Mouse (Mus musculus): ENCODE results near the gene Pxylp1.

Pxylp1 gene

GRCm38 (mm10) chr9:96882496-96883265 lies 9.8 kb downstream of the Pxylp1 start:
- Histone ChIP-seq H3K27me3 (ENCODE audit: control insufficient read depth, insufficient read depth, low read length, poor library complexity, severe bottlenecking) (no peaks in the 10 kb centered on the region), H3K36me3 (ENCODE audit: control insufficient read depth, insufficient read depth, low read length, poor library complexity, severe bottlenecking) (no peaks in the 10 kb centered on the region)
- DNase-seq (ENCODE audit: low read depth, low spot score), result no peak

GRCm38 (mm10) chr9:96881901-96882300 lies 10.6 kb downstream of the Pxylp1 start:
- no peak for DNase-seq (ENCODE audit: low read depth, low spot score)
- H3K36me3 ChIP-seq (ENCODE audit: control insufficient read depth, insufficient read depth, low read length, poor library complexity, severe bottlenecking), result no peaks in the 10 kb centered on the region
- H3K27me3 ChIP-seq (ENCODE audit: control insufficient read depth, insufficient read depth, low read length, poor library complexity, severe bottlenecking), result no peaks in the 10 kb centered on the region

- H3K27me3 ChIP-seq (ENCODE audit: control insufficient read depth, insufficient read depth, low read length, poor library complexity, severe bottlenecking), result no peaks in the 10 kb centered on the region
- no peak for DNase-seq (ENCODE audit: low read depth, low spot score)
Observed at GRCm38 (mm10) chr9:96879024-96879423, 13.4 kb downstream of the Pxylp1 start.

DNA sequence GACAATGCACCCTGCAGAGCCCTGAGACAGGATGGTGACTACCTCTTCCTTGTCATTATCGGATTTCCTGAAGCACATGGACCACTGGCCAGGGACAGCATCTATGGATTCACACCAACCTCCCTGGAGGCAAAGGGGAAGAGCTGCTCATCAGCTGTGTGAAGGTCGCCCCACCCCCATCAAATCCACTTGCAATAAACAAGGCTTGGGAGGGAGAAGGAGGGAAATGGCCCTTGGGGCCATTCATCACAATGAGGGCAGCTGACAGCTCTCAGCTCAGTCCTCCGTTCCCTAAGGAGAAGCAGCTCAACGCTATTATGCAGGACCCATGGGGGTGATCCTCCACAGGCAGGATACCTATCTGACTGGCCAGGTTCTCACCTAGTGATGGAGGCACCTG lies 14.0 kb downstream of the Pxylp1 start:
- H3K36me3 ChIP-seq (ENCODE audit: control insufficient read depth, insufficient read depth, low read length, poor library complexity, severe bottlenecking), result no peaks in the 10 kb centered on the region
- no peak for DNase-seq (ENCODE audit: low read depth, low spot score)
- H3K27me3 ChIP-seq (ENCODE audit: control insufficient read depth, insufficient read depth, low read length, poor library complexity, severe bottlenecking), result no peaks in the 10 kb centered on the region

More at GRCm38 (mm10) chr9:96879024-96879423, 13.4 kb downstream of the Pxylp1 start:
- H3K36me3 ChIP-seq (ENCODE audit: control insufficient read depth, insufficient read depth, low read length, poor library complexity, severe bottlenecking), result no peaks in the 10 kb centered on the region

DNA sequence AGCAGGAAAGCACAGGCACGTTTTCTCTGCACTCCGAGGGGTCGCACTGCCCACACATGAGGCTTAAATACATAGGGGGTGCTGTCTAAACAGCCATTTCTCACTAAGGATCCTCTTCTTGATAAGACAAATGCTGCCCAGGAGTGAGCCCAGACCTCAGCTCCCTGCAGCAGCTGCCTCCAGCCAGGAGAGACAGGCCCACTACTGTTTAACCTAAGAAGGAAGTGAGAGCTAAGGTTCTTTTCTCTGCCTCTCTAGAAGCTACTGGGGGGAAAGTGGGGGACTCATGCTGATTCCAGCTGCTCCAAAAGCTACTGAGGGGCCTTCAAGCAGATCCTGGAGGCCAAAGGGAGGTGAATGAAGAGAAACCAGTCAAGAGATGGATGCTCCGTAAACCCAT lies 16.8 kb downstream of the Pxylp1 start:
- H3K27me3 ChIP-seq (ENCODE audit: control insufficient read depth, insufficient read depth, low read length, poor library complexity, severe bottlenecking), result no peaks in the 10 kb centered on the region
- H3K36me3 ChIP-seq (ENCODE audit: control insufficient read depth, insufficient read depth, low read length, poor library complexity, severe bottlenecking), result no peaks in the 10 kb centered on the region
- DNase-seq (ENCODE audit: low read depth, low spot score), result no peak

DNA sequence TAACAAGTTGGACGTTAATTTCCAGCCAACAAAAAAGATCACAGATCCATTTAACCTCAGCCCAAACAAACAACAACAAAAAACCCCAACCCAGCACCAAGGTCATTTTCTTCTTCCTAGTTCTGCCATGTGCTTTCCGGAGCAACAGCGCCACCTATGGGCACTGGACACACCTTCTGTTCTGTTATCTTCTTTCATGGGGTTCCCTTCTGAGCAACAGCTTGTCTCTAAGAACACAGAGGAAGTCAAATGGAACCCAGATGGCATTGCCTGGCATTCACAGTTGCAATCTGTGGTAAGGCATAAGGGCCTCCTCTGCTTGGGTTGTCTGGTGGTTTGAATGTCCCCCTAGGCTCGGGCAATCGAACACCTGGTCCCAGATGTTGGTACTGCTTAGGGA lies 19.4 kb downstream of the Pxylp1 start:
- peak; percentile 33 for DNase-seq (ENCODE audit: low read depth, low spot score)
- Histone ChIP-seq H3K36me3 (ENCODE audit: control insufficient read depth, insufficient read depth, low read length, poor library complexity, severe bottlenecking) (no peaks in the 10 kb centered on the region), H3K27me3 (ENCODE audit: control insufficient read depth, insufficient read depth, low read length, poor library complexity, severe bottlenecking) (no peaks in the 10 kb centered on the region)

GRCm38 (mm10) chr9:96870104-96870503 lies 22.4 kb downstream of the Pxylp1 start:
- Histone ChIP-seq H3K36me3 (ENCODE audit: control insufficient read depth, insufficient read depth, low read length, poor library complexity, severe bottlenecking) (no peaks in the 10 kb centered on the region), H3K27me3 (ENCODE audit: control insufficient read depth, insufficient read depth, low read length, poor library complexity, severe bottlenecking) (no peaks in the 10 kb centered on the region)
- no peak for DNase-seq (ENCODE audit: low read depth, low spot score)

DNA sequence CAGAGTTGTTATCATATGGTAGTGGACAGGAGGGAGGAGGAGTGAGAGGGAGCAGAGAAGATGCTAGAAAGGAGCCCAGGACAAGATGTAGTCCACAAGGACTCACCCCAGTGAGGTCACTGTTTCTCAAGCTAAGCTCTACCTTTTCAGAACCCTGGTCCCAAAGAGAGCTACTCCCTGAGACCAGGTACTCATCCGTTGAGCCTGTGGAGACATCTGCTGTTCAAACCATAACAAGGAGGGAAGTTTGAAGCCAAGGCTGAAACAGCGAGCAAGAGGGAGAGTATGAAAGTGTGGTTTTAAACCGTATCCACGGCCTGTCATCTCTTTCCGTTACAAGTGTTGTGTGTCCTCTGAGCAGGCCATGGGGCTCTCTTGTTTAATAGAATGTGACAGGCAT lies 22.9 kb downstream of the Pxylp1 start:
- no peaks in the 10 kb centered on the region for H3K36me3 ChIP-seq (ENCODE audit: control insufficient read depth, insufficient read depth, low read length, poor library complexity, severe bottlenecking)
- no peaks in the 10 kb centered on the region for H3K27me3 ChIP-seq (ENCODE audit: control insufficient read depth, insufficient read depth, low read length, poor library complexity, severe bottlenecking)
- no peak for DNase-seq (ENCODE audit: low read depth, low spot score)

DNA sequence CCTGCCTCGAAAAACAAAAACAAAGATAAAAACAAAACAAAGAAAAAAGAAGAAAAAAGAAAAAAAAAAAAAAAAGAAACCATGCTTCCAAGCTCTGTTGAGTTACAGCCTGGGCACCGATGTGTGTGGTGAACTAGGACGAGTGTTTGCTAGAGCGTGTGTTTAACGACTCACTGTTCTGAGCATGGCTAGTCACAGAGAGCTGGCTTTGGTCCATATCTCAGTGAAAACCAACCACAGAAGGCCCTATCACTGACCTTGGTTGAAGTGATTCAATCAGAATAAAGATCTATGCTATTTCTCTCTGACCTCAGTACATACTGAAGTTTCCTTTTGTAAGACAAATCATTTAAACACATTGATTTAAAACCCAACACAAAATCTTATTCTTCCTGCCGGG lies 23.9 kb downstream of the Pxylp1 start:
- no peak for DNase-seq (ENCODE audit: low read depth, low spot score)
- Histone ChIP-seq H3K36me3 (ENCODE audit: control insufficient read depth, insufficient read depth, low read length, poor library complexity, severe bottlenecking) (no peaks in the 10 kb centered on the region), H3K27me3 (ENCODE audit: control insufficient read depth, insufficient read depth, low read length, poor library complexity, severe bottlenecking) (no peaks in the 10 kb centered on the region)

- no peaks in the 10 kb centered on the region for H3K36me3 ChIP-seq (ENCODE audit: control insufficient read depth, insufficient read depth, low read length, poor library complexity, severe bottlenecking)
- H3K27me3 ChIP-seq (ENCODE audit: control insufficient read depth, insufficient read depth, low read length, poor library complexity, severe bottlenecking), result no peaks in the 10 kb centered on the region
- DNase-seq (ENCODE audit: low read depth, low spot score), result no peak
Observed at GRCm38 (mm10) chr9:96867165-96867564, 25.3 kb downstream of the Pxylp1 start.

DNA sequence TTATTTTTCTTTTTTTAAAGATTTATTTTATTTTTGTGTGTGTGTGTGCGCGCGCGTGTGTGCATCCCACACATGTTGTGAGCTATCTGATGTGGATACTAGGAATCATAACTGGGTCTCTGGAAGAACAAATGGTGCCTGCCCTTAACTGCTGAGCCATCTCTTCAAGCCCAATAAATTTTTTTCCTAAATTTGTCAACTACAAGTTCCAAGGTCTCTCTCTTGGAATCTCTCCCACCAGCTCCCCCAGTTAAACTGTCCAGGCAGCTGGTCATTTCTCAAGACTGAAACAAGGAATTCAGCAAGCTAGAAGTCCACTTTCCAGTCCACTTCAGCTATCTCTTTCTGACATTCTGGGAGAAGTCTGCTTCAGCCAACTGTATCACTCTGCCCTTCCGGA lies 26.3 kb downstream of the Pxylp1 start:
- no peaks in the 10 kb centered on the region for H3K36me3 ChIP-seq (ENCODE audit: control insufficient read depth, insufficient read depth, low read length, poor library complexity, severe bottlenecking)
- DNase-seq (ENCODE audit: low read depth, low spot score), result no peak

GRCm38 (mm10) chr9:96865473-96866050 lies 26.9 kb downstream of the Pxylp1 start:
- no peaks in the 10 kb centered on the region for H3K27me3 ChIP-seq (ENCODE audit: control insufficient read depth, insufficient read depth, low read length, poor library complexity, severe bottlenecking)
- no peak for DNase-seq (ENCODE audit: low read depth, low spot score)
- no peaks in the 10 kb centered on the region for H3K36me3 ChIP-seq (ENCODE audit: control insufficient read depth, insufficient read depth, low read length, poor library complexity, severe bottlenecking)

More for the DNA sequence above, 26.3 kb downstream of the Pxylp1 start:
- no peaks in the 10 kb centered on the region for H3K27me3 ChIP-seq (ENCODE audit: control insufficient read depth, insufficient read depth, low read length, poor library complexity, severe bottlenecking)

DNA sequence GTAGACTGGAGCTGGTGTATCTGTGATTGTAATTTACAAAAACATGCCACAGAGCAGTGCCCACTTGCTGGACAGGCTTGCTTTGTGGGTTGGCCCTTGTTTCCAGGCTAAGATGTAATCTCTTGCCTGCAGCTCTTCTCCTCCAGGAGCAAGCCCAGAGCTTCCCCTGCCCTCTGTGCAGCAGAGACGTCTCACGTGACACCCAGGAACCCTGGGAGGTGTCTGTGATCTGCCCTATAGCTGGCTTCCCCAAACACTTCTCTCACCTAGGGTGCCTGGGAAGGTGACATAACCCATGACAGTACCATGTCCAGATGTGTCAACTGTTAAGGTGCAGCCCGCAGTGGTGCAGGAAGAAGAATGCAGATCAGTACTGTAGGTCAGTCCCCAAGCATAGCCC lies 28.9 kb downstream of the Pxylp1 start:
- no peaks in the 10 kb centered on the region for H3K36me3 ChIP-seq (ENCODE audit: control insufficient read depth, insufficient read depth, low read length, poor library complexity, severe bottlenecking)
- no peaks in the 10 kb centered on the region for H3K27me3 ChIP-seq (ENCODE audit: control insufficient read depth, insufficient read depth, low read length, poor library complexity, severe bottlenecking)
- DNase-seq (ENCODE audit: low read depth, low spot score), result no peak

GRCm38 (mm10) chr9:96862836-96863235 lies 29.6 kb downstream of the Pxylp1 start:
- DNase-seq (ENCODE audit: low read depth, low spot score), result no peak
- Histone ChIP-seq H3K36me3 (ENCODE audit: control insufficient read depth, insufficient read depth, low read length, poor library complexity, severe bottlenecking) (no peaks in the 10 kb centered on the region), H3K27me3 (ENCODE audit: control insufficient read depth, insufficient read depth, low read length, poor library complexity, severe bottlenecking) (no peaks in the 10 kb centered on the region)

DNA sequence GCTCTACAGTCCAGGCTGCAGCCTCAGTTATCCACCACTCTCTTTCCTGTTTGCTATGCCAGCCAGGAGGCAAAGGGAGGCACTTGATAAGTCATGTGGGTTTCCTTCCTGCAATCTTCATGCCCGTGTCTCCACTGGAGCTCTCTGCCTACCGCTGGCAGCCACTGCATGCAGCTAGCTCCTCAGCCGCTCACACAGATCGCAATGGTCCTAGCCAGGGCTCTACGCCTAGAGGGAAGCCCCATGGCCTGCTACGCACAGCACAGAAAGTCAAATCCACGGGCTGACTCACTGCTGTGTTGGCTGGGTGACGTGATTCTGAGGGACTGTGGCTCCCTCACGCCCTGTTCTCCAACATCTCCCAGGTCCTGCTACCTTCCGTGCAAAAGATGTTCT lies 31.4 kb downstream of the Pxylp1 start:
- H3K27me3 ChIP-seq (ENCODE audit: control insufficient read depth, insufficient read depth, low read length, poor library complexity, severe bottlenecking), result no peaks in the 10 kb centered on the region
- H3K36me3 ChIP-seq (ENCODE audit: control insufficient read depth, insufficient read depth, low read length, poor library complexity, severe bottlenecking), result no peaks in the 10 kb centered on the region
- no peak for DNase-seq (ENCODE audit: low read depth, low spot score)
